ENCODE assay signal across 16 mouse cellular contexts in genomic region chr11:78766069-78766830, GRCm38 (mm10).
"Had no signal": no experiment of that assay in that cellular context is flagged by ENCODE, and none has a peak within 500 bp of the region (broad histone marks: within the 10 kb centered on the region; RNA-seq: fewer than 3 reads in every experiment).

No protein-coding gene starts in this region.

- H3K4me2 ChIP-seq: liver, embryonic 11.5 days; liver, embryonic 15.5 days; midbrain, embryonic 11.5 days; neural tube, embryonic 15.5 days had no signal

- H3K4me1 ChIP-seq: liver, embryonic 15.5 days had no signal

- H3K27me3 ChIP-seq: liver, embryonic 15.5 days; megakaryocyte, embryonic 14.5 days; neural tube, embryonic 15.5 days had no signal

- H3K27ac ChIP-seq: limb, embryonic 10.5 days; liver, embryonic 15.5 days; neural tube, embryonic 15.5 days had no signal

- H3K9ac ChIP-seq: liver, embryonic 15.5 days; neural tube, embryonic 15.5 days had no signal

- H3K9me3 ChIP-seq: limb, embryonic 10.5 days; liver, embryonic 15.5 days; megakaryocyte, embryonic 14.5 days; neural tube, embryonic 15.5 days had no signal

- ATAC-seq: lung, postnatal 0 days; midbrain, embryonic 16.5 days had no signal

- H3K4me3 ChIP-seq: limb, embryonic 10.5 days; liver, embryonic 15.5 days; megakaryocyte, embryonic 14.5 days; neural tube, embryonic 15.5 days had no signal

- DNase-seq: kidney, adult 11 months; kidney, adult 9 months; kidney, postnatal 10 days; lung, adult 2 months; lung, postnatal 36 days; right cerebral cortex, postnatal 4 days; spleen, adult 18-20 months; thymus, postnatal 14 days had no signal

- H3K36me3 ChIP-seq: limb, embryonic 10.5 days; liver, embryonic 15.5 days; neural tube, embryonic 15.5 days had no signal
